Mouse (Mus musculus) heart, postnatal 10 days (tissue): ENCODE data around the gene Slfn8. TPM values are rescaled to one million over a fixed set of nuclear protein-coding genes. Genes with fewer than 3 reads are reported as not detected.
"Not testable (repeated sequence)": the region's sequence is repeated elsewhere in the genome, so short reads cannot be mapped to it uniquely, and the experiment has no call there.

Experiments
- DNase-seq, 2 experiments: peaks; one replicate each; pipeline ENCODE4 v3.0.0; 2021
- intact Hi-C: fragments of 180-260 bp; cut with DNase I; formaldehyde crosslinking; loops from one replicate; pipeline ENCODE4 v1.15.1; 2025
- total RNA-seq, 2 experiments: library from RNA; stranded (reverse); gene quantifications; 2 replicates each; pipeline ENCODE4 v1.2.3; 2021

Slfn8 gene
- under 1 TPM; 0.35 to 0.45 TPM for total RNA-seq

GRCm38 (mm10) chr11:83020621-83021020, at the start of gene Slfn8:
Gene Slfn8, minus strand, starts transcription at chr11:83020810.
- intact Hi-C loops: no loop called here
- DNase-seq: peak; percentile 25 to 39

GRCm38 (mm10) chr11:83067982-83068694, 47.5 kb upstream of the Slfn8 start:
- DNase-seq: no peak
- intact Hi-C loops: no loop called here

GRCm38 (mm10) chr11:83066640-83067531, 46.3 kb upstream of the Slfn8 start:
- intact Hi-C loops: no loop called here
- DNase-seq: peak; percentile 67 to 78

GRCm38 (mm10) chr11:83065441-83066344, 45.1 kb upstream of the Slfn8 start:
- DNase-seq: no peak
- intact Hi-C loops: no loop called here

- peak in 1 of 2 experiments; percentile 31 for DNase-seq
- intact Hi-C loops: no loop called here
Observed at GRCm38 (mm10) chr11:83064946-83065345, 44.3 kb upstream of the Slfn8 start, which contains the start of gene Slfn2. Gene Slfn2, plus strand, starts transcription at chr11:83065112.

GRCm38 (mm10) chr11:83063941-83064349, 43.3 kb upstream of the Slfn8 start:
- intact Hi-C loops: no loop called here

GRCm38 (mm10) chr11:83063126-83063525, 42.5 kb upstream of the Slfn8 start:
- no peak for DNase-seq
- intact Hi-C loops: no loop called here

More at GRCm38 (mm10) chr11:83063941-83064349, 43.3 kb upstream of the Slfn8 start:
- DNase-seq: no peak

GRCm38 (mm10) chr11:83061806-83062205, 41.2 kb upstream of the Slfn8 start:
- intact Hi-C loops: no loop called here
- no peak for DNase-seq

- intact Hi-C loops: no loop called here
- no peak for DNase-seq
Observed at GRCm38 (mm10) chr11:83060412-83061020, 39.9 kb upstream of the Slfn8 start.

- intact Hi-C loops: loop anchor here (5.0 kb wide), 1 partner anchor 139 kb away; no protein-coding TSS in a partner anchor
- DNase-seq: peak; percentile 59 to 79
Observed at GRCm38 (mm10) chr11:83057863-83058262, 37.3 kb upstream of the Slfn8 start.

GRCm38 (mm10) chr11:83045642-83046041, 25.0 kb upstream of the Slfn8 start:
- no peak for DNase-seq
- intact Hi-C loops: no loop called here

GRCm38 (mm10) chr11:83043891-83044290, 23.3 kb upstream of the Slfn8 start:
- no peak for DNase-seq
- intact Hi-C loops: loop anchor here (5.0 kb wide), 1 partner anchor 72 kb away; no protein-coding TSS in a partner anchor

- no peak for DNase-seq
- intact Hi-C loops: loop anchor here (1.0 to 5.0 kb wide), 2 partner anchors 69 to 126 kb away; no protein-coding TSS in a partner anchor
Observed at GRCm38 (mm10) chr11:83041000-83041399, 20.4 kb upstream of the Slfn8 start.

- intact Hi-C loops: loop anchor here (1.0 to 5.0 kb wide), 2 partner anchors 68 to 125 kb away; no protein-coding TSS in a partner anchor
- DNase-seq: peak in 1 of 2 experiments; percentile 15
Observed at GRCm38 (mm10) chr11:83040325-83040724, 19.7 kb upstream of the Slfn8 start.

GRCm38 (mm10) chr11:83039796-83040195, 19.2 kb upstream of the Slfn8 start:
- intact Hi-C loops: loop anchor here (1.0 to 5.0 kb wide), 2 partner anchors 67 to 124 kb away; no protein-coding TSS in a partner anchor
- DNase-seq: no peak

- intact Hi-C loops: no loop called here
Observed at GRCm38 (mm10) chr11:83039156-83039555, 18.5 kb upstream of the Slfn8 start.

GRCm38 (mm10) chr11:83038686-83039085, 18.1 kb upstream of the Slfn8 start:
- DNase-seq, intact Hi-C loops: not testable (repeated sequence)

More at GRCm38 (mm10) chr11:83039156-83039555, 18.5 kb upstream of the Slfn8 start:
- no peak for DNase-seq

GRCm38 (mm10) chr11:83019561-83020519, 770 bp downstream of the Slfn8 start:
- peak in 1 of 2 experiments; percentile 6 for DNase-seq
- intact Hi-C loops: not testable (repeated sequence)
